In genomic region chr14:122912812-122913498, GRCm38 (mm10) we compare ENCODE assay signal across 8 mouse cellular contexts. TPM values are rescaled to one million over a fixed set of nuclear protein-coding genes. Genes with fewer than 3 reads are reported as not detected.
DNase-seq lines count a peak whose midpoint lies in the region; ATAC-seq lines count a peak whose summit lies in the region.

No protein-coding gene starts in this region.

- DNase-seq in T-cell, adult 2 months (ENCODE audit: low spot score) = peak; percentile 70
- DNase-seq in cerebellum, postnatal 14 days = peak; percentile 74 to 79
- DNase-seq in frontal cortex, postnatal 25 days (ENCODE audit: low spot score in 2 of 2) = peak; percentile 18 to 22
- peak; percentile 24 for DNase-seq in left cerebral cortex, adult 11 months (ENCODE audit: low spot score)
- DNase-seq in lung, postnatal 4 days = peak; percentile 78 to 84
- peak; percentile 34 for DNase-seq in retina, postnatal 7 days (ENCODE audit: low read depth, low spot score)
- DNase-seq in urinary bladder, adult 2 months (ENCODE audit: low spot score) = peak; percentile 76

- H3K4me1 ChIP-seq in hindbrain, embryonic 13.5 days (replicated peaks) = peaks cover 13% of the 10 kb centered on the region

- peak overlapping the region; percentile 61 for H3K4me3 ChIP-seq in hindbrain, embryonic 13.5 days

- H3K9me3 ChIP-seq in hindbrain, embryonic 13.5 days = peaks cover 7% of the 10 kb centered on the region; the same call in 1 of the 2 replicates

- under 1% methylated on average over 56 of the region's 58 CpGs for WGBS in hindbrain, embryonic 13.5 days

- peaks cover 7% of the 10 kb centered on the region; the same call in 1 of the 2 replicates for H3K36me3 ChIP-seq in hindbrain, embryonic 13.5 days

- peak overlapping the region; percentile 69 for H3K9ac ChIP-seq in hindbrain, embryonic 13.5 days

- H3K4me2 ChIP-seq in hindbrain, embryonic 13.5 days = peak overlapping the region; percentile 94

- H3K27ac ChIP-seq in hindbrain, embryonic 13.5 days = no peak overlapping the region

- peak; percentile 82 for ATAC-seq in hindbrain, embryonic 13.5 days (ENCODE audit: low FRiP score)

- peaks cover 17% of the 10 kb centered on the region for H3K27me3 ChIP-seq in hindbrain, embryonic 13.5 days

RNA-seq across cellular contexts. Expression of gene Ggact, which starts 0.6 kb away (rescaled TPM):
- polyA plus RNA-seq in hindbrain, embryonic 13.5 days (2015; fragmentation: Nextera tagmentation; extraction: Ambion mirVana) = 6.8 and 8.0 TPM in 2 replicates
- 42.3 and 43.4 TPM in 2 replicates for polyA plus RNA-seq in urinary bladder, adult 2 months (2012; rRNA removed)

Comparison
In these comparisons a context has a peak if more than half of its experiments do, and no peak if none do; other contexts are left out.
1. DNase-seq: peak in every context shown above with its lines; median percentile 81 in lung, postnatal 4 days; 76 in cerebellum, postnatal 14 days; 76 in urinary bladder, adult 2 months; 70 in T-cell, adult 2 months; 34 in retina, postnatal 7 days; 24 in left cerebral cortex, adult 11 months; 20 in frontal cortex, postnatal 25 days.